Mouse (Mus musculus) liver, adult 2 months (tissue): ENCODE results near the gene Usp54. TPM values are rescaled to one million over a fixed set of nuclear protein-coding genes. Genes with fewer than 3 reads are reported as not detected.

Experiments
- DNase-seq: peaks from one replicate; pipeline ENCODE4 v3.0.0-alpha.2; 2011; ENCODE audit warnings: low read depth, low spot score; ENCODE audit errors: extremely low read depth
- H3K27ac ChIP-seq: fragments of 200-500 bp; replicated peaks from 2 replicates; pipeline ENCODE4 v1.5.1; 2012; ENCODE audit warnings: low read depth, mild to moderate bottlenecking, control low read depth, inconsistent platforms, low read length; ENCODE audit not compliant: insufficient read depth
- H3K27me3 ChIP-seq: fragments of 200-500 bp; 2 replicates; pipeline ENCODE4 v1.6.1; 2012; ENCODE audit warnings: mild to moderate bottlenecking, moderate library complexity, low read length, inconsistent platforms; ENCODE audit not compliant: control insufficient read depth, insufficient read depth
- H3K36me3 ChIP-seq: fragments of 200-500 bp; 2 replicates; pipeline ENCODE4 v1.6.1; 2012; ENCODE audit warnings: low read length, inconsistent platforms; ENCODE audit not compliant: control insufficient read depth, insufficient read depth
- H3K4me1 ChIP-seq: fragments of 200-500 bp; 2 replicates; pipeline ENCODE4 v1.6.1; 2011; ENCODE audit warnings: low read length; ENCODE audit not compliant: control insufficient read depth, insufficient read depth
- H3K4me3 ChIP-seq: fragments of 200-500 bp; 2 replicates; pipeline ENCODE4 v1.5.1; 2011; ENCODE audit warnings: low read depth, mild to moderate bottlenecking, control low read depth, low read length, moderate library complexity; ENCODE audit not compliant: insufficient read depth
- H3K79me2 ChIP-seq: fragments of 200-500 bp; 2 replicates; pipeline ENCODE4 v1.6.1; 2012; ENCODE audit warnings: inconsistent platforms, mild to moderate bottlenecking, low read length, moderate library complexity; ENCODE audit not compliant: control insufficient read depth, insufficient read depth
- H3K9ac ChIP-seq: fragments of 200-500 bp; 2 replicates; pipeline ENCODE4 v1.6.1; 2012; ENCODE audit warnings: low read depth, mild to moderate bottlenecking, control low read depth, inconsistent platforms, low read length
- CTCF ChIP-seq: fragments of 200-500 bp; IDR thresholded peaks from 2 replicates; pipeline ENCODE4 v1.5.1; 2011; ENCODE audit warnings: low read depth, low read length, control low read depth
- POLR2A ChIP-seq: fragments of 200-500 bp; IDR thresholded peaks from 2 replicates; pipeline ENCODE4 v1.6.1; 2011; ENCODE audit warnings: low read length, control low read depth; ENCODE audit not compliant: insufficient read depth; ENCODE audit errors: extremely low read depth
- WGBS: fragments of 180-500 bp; shearing (Covaris S2); methylation state at CpG from one replicate; pipeline ENCODE4 v1.1.7; 2018; 5-methylcytosine and 5-hydroxymethylcytosine counted together
- polyA plus RNA-seq: library from polyadenylated mRNA; depleted of rRNA; stranded (reverse); fragments of >200 nt; gene quantifications from 2 replicates; pipeline ENCODE4 v1.2.3, GENCODE M21; 2012; rRNA removed
- total RNA-seq: library from RNA; depleted of rRNA; stranded (reverse); fragments of >200 nt; gene quantifications from 2 replicates; pipeline ENCODE4 v1.2.3, GENCODE M21; 2014; rRNA removed

Gene Usp54
- total and polyA plus RNA-seq, 2 experiments: 1.3 to 3.0 TPM

GRCm38 (mm10) chr14:20508424-20508823 is 132.4 kb downstream of the Usp54 start:
- TF ChIP-seq POLR2A (no peak), CTCF (no peak)
- H3K4me3 ChIP-seq: no peak overlapping the region
- no peaks in the 10 kb centered on the region for H3K4me1 ChIP-seq
- no peak overlapping the region for H3K9ac ChIP-seq
- H3K79me2 ChIP-seq: no peaks in the 10 kb centered on the region
- H3K36me3 ChIP-seq: peaks cover 13% of the 10 kb centered on the region
- DNase-seq: no peak
- no peaks in the 10 kb centered on the region for H3K27me3 ChIP-seq
- H3K27ac ChIP-seq: no peak overlapping the region
- WGBS: 77% methylated on average over 2 of the region's 2 CpGs

- Histone ChIP-seq H3K36me3 (peaks cover 5% of the 10 kb centered on the region), H3K27ac (no peak overlapping the region), H3K9ac (no peak overlapping the region), H3K4me1 (no peaks in the 10 kb centered on the region; the same call in 1 of the 2 replicates), H3K27me3 (no peaks in the 10 kb centered on the region), H3K4me3 (no peak overlapping the region), H3K79me2 (no peaks in the 10 kb centered on the region)
- no peak for DNase-seq
- TF ChIP-seq CTCF (no peak), POLR2A (no peak)
- WGBS: 90% methylated on average over 10 of the region's 10 CpGs
Measured at GRCm38 (mm10) chr14:20502966-20503365, 137.9 kb downstream of the Usp54 start.

- no peaks in the 10 kb centered on the region for H3K27me3 ChIP-seq
- H3K4me1 ChIP-seq: no peaks in the 10 kb centered on the region; the same call in 1 of the 2 replicates
- H3K27ac ChIP-seq: no peak overlapping the region
- DNase-seq: no peak
- H3K4me3 ChIP-seq: no peak overlapping the region
- 91% methylated on average over 3 of the region's 3 CpGs for WGBS
- no peak for TF ChIP-seq POLR2A
- no peak for TF ChIP-seq CTCF
- H3K36me3 ChIP-seq: peaks cover 2% of the 10 kb centered on the region
- H3K79me2 ChIP-seq: no peaks in the 10 kb centered on the region
- no peak overlapping the region for H3K9ac ChIP-seq
Measured at GRCm38 (mm10) chr14:20499982-20500381, 140.9 kb downstream of the Usp54 start.

Other genes starting within 250 kb of the Usp54 start
- 24.9 and 29.4 TPM in 2 replicates for gene Mrps16, start 247.4 kb downstream of the Usp54 start, total RNA-seq
- gene Mrps16, start 247.4 kb downstream of the Usp54 start, polyA plus RNA-seq: 26.7 and 29.2 TPM in 2 replicates
- gene Cfap70, start 188.8 kb downstream of the Usp54 start, total RNA-seq: under 0.01 TPM in 1 of 2 replicates, not detected in the other
- gene Cfap70, start 188.8 kb downstream of the Usp54 start, polyA plus RNA-seq: not detected in 2 replicates
- 92.6 and 103 TPM in 2 replicates for gene Anxa7, start 160.9 kb downstream of the Usp54 start, total RNA-seq
- gene Anxa7, start 160.9 kb downstream of the Usp54 start, polyA plus RNA-seq: 42.8 and 59.6 TPM in 2 replicates
- gene Mss51, start 144.2 kb downstream of the Usp54 start, total RNA-seq: 0.18 and 0.20 TPM in 2 replicates
- gene Mss51, start 144.2 kb downstream of the Usp54 start, polyA plus RNA-seq: 0.10 and 0.16 TPM in 2 replicates
- 23.0 and 24.8 TPM in 2 replicates for gene Ppp3cb, start 94.5 kb downstream of the Usp54 start, total RNA-seq
- 4.4 and 4.5 TPM in 2 replicates for gene Ppp3cb, start 94.5 kb downstream of the Usp54 start, polyA plus RNA-seq
- gene Myoz1, start 15.5 kb upstream of the Usp54 start, total RNA-seq: 0.46 TPM in 1 of 2 replicates, not detected in the other
- not detected in 2 replicates for gene Myoz1, start 15.5 kb upstream of the Usp54 start, polyA plus RNA-seq
- gene Synpo2l, start 27.3 kb upstream of the Usp54 start, total RNA-seq: 0.09 TPM in 1 of 2 replicates, not detected in the other
- gene Synpo2l, start 27.3 kb upstream of the Usp54 start, polyA plus RNA-seq: 0.10 TPM in 1 of 2 replicates, not detected in the other
- gene Sec24c, start 33.2 kb upstream of the Usp54 start, total RNA-seq: 52.7 and 57.8 TPM in 2 replicates
- 127 and 183 TPM in 2 replicates for gene Sec24c, start 33.2 kb upstream of the Usp54 start, polyA plus RNA-seq
- 3.3 and 3.7 TPM in 2 replicates for gene Fut11, start 53.9 kb upstream of the Usp54 start, total RNA-seq
- gene Fut11, start 53.9 kb upstream of the Usp54 start, polyA plus RNA-seq: 2.5 and 3.8 TPM in 2 replicates
- 92.7 and 112 TPM in 2 replicates for gene Chchd1, start 61.9 kb upstream of the Usp54 start, total RNA-seq
- 23.8 and 31.0 TPM in 2 replicates for gene Chchd1, start 61.9 kb upstream of the Usp54 start, polyA plus RNA-seq
- gene Zswim8, start 66.5 kb upstream of the Usp54 start, total RNA-seq: 11.4 and 19.6 TPM in 2 replicates
- 58.6 and 95.0 TPM in 2 replicates for gene Zswim8, start 66.5 kb upstream of the Usp54 start, polyA plus RNA-seq
- gene Ndst2, start 93.5 kb upstream of the Usp54 start, total RNA-seq: 10.8 and 13.2 TPM in 2 replicates
- 22.8 and 33.2 TPM in 2 replicates for gene Ndst2, start 93.5 kb upstream of the Usp54 start, polyA plus RNA-seq
- 7.9 and 9.9 TPM in 2 replicates for gene Camk2g, start 153.0 kb upstream of the Usp54 start, total RNA-seq
- gene Camk2g, start 153.0 kb upstream of the Usp54 start, polyA plus RNA-seq: 5.0 and 7.9 TPM in 2 replicates
- gene Plau, start 195.6 kb upstream of the Usp54 start, total RNA-seq: 1.2 and 2.1 TPM in 2 replicates
- gene Plau, start 195.6 kb upstream of the Usp54 start, polyA plus RNA-seq: 0.19 and 0.57 TPM in 2 replicates